Mouse (Mus musculus): ENCODE results near the gene Gm17267.
"Not testable (repeated sequence)": the region's sequence is repeated elsewhere in the genome, so short reads cannot be mapped to it uniquely, and the experiment has no call there.

Gene Gm17267

GRCm38 (mm10) chrX:126017257-126017656, at the start of gene Gm17267:
Gm17267 (plus strand) TSS chrX:126017557.
- not testable (repeated sequence) for DNase-seq
